Mouse (Mus musculus): ENCODE data around the gene Dbx2. TPM values are rescaled to one million over a fixed set of nuclear protein-coding genes. Genes with fewer than 3 reads are reported as not detected.

Dbx2 gene
- not detected in 2 replicates for polyA plus RNA-seq (2015; fragmentation: Nextera tagmentation; extraction: Ambion mirVana)

DNA sequence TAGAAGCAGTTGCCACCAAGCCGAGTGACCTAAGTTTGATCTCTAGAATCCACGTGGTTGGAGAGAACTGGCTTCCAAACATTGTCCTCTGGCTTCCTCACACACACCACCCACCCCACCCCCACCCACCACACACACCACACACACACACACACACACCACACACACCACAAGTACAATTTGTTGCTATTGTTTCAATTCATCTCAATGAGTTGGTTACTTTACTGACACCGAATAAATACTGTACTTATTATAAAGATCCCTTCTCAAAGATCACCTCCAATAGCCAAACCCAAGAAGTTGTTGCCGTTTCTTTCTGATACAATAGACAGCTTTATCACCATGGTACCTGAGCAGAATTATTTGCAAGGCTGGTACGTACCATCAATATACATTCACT is at the start of gene Dbx2:
TSS of gene Dbx2 (minus strand) at position 101 of the 400 bp plus-strand sequence.
- ATAC-seq = no peak
- Histone ChIP-seq H3K27me3 (replicated peaks; ENCODE audit: control insufficient read depth, insufficient read depth, low read length) (peaks cover 37% of the 10 kb centered on the region), H3K27ac (ENCODE audit: low read length) (no peak within 1 kb of the TSS), H3K4me2 (ENCODE audit: low read depth, low read length) (no peak within 1 kb of the TSS), H3K4me3 (ENCODE audit: low read length) (peak within 1 kb of the TSS; percentile 30; the same call in 1 of the 2 replicates), H3K9ac (ENCODE audit: low read depth, low read length) (no peak within 1 kb of the TSS), H3K9me3 (ENCODE audit: control insufficient read depth, low read length) (no peaks in the 10 kb centered on the region), H3K36me3 (ENCODE audit: control insufficient read depth, insufficient read depth, low read length) (no peaks in the 10 kb centered on the region), H3K4me1 (ENCODE audit: control insufficient read depth, insufficient read depth, low read length) (no peaks in the 10 kb centered on the region)
- 74% methylated on average over 5 of the region's 5 CpGs for WGBS

DNA sequence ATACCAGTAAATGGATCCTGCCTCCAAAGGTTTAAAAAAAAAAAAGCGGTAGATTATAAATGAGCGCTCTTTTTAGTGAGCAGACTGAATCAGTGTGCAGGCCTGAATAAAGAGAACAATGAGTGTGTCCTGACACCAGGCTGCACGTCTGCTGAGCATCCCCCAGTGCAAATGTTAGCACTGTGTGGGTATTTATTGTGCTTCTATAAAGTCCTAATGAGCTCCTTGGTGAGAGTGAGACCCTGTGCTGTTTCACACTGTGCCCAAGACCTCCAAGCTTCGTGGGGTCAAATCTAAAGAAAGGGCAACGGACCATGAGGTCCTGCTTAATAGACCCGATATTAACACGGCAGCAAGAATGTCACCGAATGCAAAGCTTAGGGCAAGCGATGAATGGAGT is 46.4 kb upstream of the Dbx2 start:
- Histone ChIP-seq H3K27me3 (replicated peaks; ENCODE audit: control insufficient read depth, insufficient read depth, low read length) (no peaks in the 10 kb centered on the region), H3K27ac (ENCODE audit: low read length) (no peak overlapping the region), H3K4me2 (ENCODE audit: low read depth, low read length) (no peak overlapping the region), H3K9me3 (ENCODE audit: control insufficient read depth, low read length) (no peaks in the 10 kb centered on the region), H3K9ac (ENCODE audit: low read depth, low read length) (no peak overlapping the region), H3K4me1 (ENCODE audit: control insufficient read depth, insufficient read depth, low read length) (no peaks in the 10 kb centered on the region), H3K4me3 (ENCODE audit: low read length) (no peak overlapping the region), H3K36me3 (ENCODE audit: control insufficient read depth, insufficient read depth, low read length) (no peaks in the 10 kb centered on the region)
- ATAC-seq = no peak
- 78% methylated on average over 9 of the region's 9 CpGs for WGBS

DNA sequence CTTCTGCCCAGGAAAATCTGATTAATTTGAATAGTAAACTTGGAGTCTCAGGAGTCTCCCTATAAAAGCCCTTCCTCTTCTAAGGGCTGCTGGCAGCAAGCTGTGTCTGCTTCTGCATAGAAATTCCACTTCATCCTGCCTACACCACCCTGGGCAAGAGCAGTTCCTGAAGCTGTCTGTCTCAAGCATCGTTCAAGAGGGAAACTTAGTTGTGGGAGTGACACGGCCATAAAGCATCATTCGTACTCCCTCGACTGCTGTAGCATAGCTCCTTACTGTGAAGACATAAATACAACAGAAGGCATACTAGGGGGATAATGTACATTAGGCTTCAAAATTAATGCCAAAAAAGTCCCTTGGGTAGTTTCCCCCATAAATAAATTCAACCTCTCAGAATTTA is 45.8 kb upstream of the Dbx2 start:
- Histone ChIP-seq H3K9ac (ENCODE audit: low read depth, low read length) (no peak overlapping the region), H3K27ac (ENCODE audit: low read length) (no peak overlapping the region), H3K4me2 (ENCODE audit: low read depth, low read length) (no peak overlapping the region), H3K4me3 (ENCODE audit: low read length) (no peak overlapping the region), H3K4me1 (ENCODE audit: control insufficient read depth, insufficient read depth, low read length) (no peaks in the 10 kb centered on the region), H3K27me3 (replicated peaks; ENCODE audit: control insufficient read depth, insufficient read depth, low read length) (no peaks in the 10 kb centered on the region), H3K36me3 (ENCODE audit: control insufficient read depth, insufficient read depth, low read length) (no peaks in the 10 kb centered on the region), H3K9me3 (ENCODE audit: control insufficient read depth, low read length) (no peaks in the 10 kb centered on the region)
- WGBS = 41% methylated on average over 4 of the region's 4 CpGs
- no peak for ATAC-seq

DNA sequence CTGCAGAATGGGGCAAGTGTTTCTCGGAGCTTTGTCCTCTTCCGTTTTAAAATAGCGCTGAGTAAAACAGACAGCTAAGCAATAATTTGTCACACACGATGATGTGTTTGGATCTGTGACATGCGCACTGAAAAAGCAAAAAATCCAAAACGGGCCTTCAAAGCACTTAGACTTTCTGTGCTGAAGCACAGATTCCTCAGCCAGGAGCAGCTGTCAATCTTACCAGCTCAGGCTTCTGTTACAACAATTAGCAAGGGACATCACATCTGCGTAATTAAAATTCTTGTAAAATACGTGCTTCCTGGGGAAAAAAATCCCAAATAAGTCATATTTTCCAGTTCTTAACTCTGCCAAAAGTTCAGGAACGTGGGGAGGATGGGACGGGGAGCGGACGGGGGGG is 43.6 kb upstream of the Dbx2 start:
- Histone ChIP-seq H3K4me2 (ENCODE audit: low read depth, low read length) (no peak overlapping the region), H3K9me3 (ENCODE audit: control insufficient read depth, low read length) (no peaks in the 10 kb centered on the region), H3K4me1 (ENCODE audit: control insufficient read depth, insufficient read depth, low read length) (no peaks in the 10 kb centered on the region), H3K4me3 (ENCODE audit: low read length) (no peak overlapping the region), H3K27me3 (replicated peaks; ENCODE audit: control insufficient read depth, insufficient read depth, low read length) (no peaks in the 10 kb centered on the region), H3K9ac (ENCODE audit: low read depth, low read length) (no peak overlapping the region), H3K27ac (ENCODE audit: low read length) (no peak overlapping the region), H3K36me3 (ENCODE audit: control insufficient read depth, insufficient read depth, low read length) (no peaks in the 10 kb centered on the region)
- no peak for ATAC-seq
- 78% methylated on average over 12 of the region's 12 CpGs for WGBS

DNA sequence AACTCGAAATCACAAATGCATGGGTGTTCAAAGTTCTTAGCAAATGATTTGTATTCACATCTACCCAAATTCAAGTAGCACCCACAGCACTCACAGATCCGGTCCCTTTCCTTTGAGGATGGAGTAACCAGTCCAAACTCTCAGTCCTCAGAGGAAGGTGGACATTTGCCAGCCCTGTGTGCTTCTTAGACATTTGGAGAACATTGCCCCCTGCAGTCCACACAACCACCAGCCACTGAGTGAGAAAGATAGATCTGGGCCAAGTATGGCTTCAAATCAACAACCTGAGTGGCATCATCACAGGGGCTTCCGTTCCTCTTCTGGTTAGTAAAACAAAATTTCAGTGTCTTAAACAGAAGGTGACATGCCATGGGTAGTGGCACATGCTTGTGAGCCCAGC is 38.0 kb upstream of the Dbx2 start:
- Histone ChIP-seq H3K4me2 (ENCODE audit: low read depth, low read length) (no peak overlapping the region), H3K4me1 (ENCODE audit: control insufficient read depth, insufficient read depth, low read length) (no peaks in the 10 kb centered on the region), H3K36me3 (ENCODE audit: control insufficient read depth, insufficient read depth, low read length) (no peaks in the 10 kb centered on the region), H3K4me3 (ENCODE audit: low read length) (no peak overlapping the region), H3K27me3 (replicated peaks; ENCODE audit: control insufficient read depth, insufficient read depth, low read length) (no peaks in the 10 kb centered on the region), H3K9ac (ENCODE audit: low read depth, low read length) (no peak overlapping the region), H3K9me3 (ENCODE audit: control insufficient read depth, low read length) (no peaks in the 10 kb centered on the region), H3K27ac (ENCODE audit: low read length) (no peak overlapping the region)
- ATAC-seq = no peak
- 91% methylated on average over 3 of the region's 3 CpGs for WGBS

DNA sequence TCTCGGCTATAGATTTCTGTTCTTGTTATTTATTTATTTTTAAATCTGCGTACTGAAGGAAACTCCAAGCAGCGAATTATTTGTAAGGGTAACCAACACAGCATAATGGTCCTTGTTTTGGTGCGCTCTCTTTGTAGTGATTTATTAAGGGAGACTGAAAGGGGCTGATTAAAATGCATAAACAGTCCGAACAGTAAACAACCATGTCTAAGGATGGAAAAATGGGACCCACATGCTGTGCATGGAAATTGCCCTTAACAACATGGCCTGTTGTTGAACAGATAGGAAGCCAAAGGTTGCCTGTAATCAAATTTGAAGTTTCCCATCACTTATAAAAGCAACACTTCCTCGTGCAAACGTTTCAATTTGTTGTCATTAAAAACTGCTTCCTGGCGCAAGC is 35.8 kb upstream of the Dbx2 start:
- H3K4me1 ChIP-seq (ENCODE audit: control insufficient read depth, insufficient read depth, low read length) = no peaks in the 10 kb centered on the region
- 63% methylated on average over 8 of the region's 8 CpGs for WGBS
- no peak overlapping the region for H3K9ac ChIP-seq (ENCODE audit: low read depth, low read length)

DNA sequence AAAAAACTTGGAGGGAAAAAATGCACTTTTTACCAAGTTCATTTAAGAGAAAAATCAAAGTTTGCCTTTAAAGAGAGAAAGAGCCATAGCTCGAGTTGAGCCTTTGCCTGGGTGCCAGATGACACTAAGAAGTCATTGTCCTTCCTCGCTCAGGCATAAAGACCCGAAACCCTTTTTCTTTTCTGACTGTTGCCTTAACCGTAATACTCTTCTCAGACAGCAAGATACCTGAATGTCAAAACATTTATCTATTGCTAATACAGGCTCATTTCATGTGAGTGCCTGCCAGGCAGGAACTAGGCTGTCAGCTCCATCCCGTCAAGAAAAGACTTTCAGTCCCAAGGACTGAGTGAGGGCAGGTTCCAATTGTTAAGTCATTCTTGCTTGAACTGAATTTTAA is 35.4 kb upstream of the Dbx2 start:
- 56% methylated on average over 5 of the region's 5 CpGs for WGBS
- Histone ChIP-seq H3K9ac (ENCODE audit: low read depth, low read length) (no peak overlapping the region), H3K9me3 (ENCODE audit: control insufficient read depth, low read length) (no peaks in the 10 kb centered on the region), H3K4me3 (ENCODE audit: low read length) (no peak overlapping the region), H3K27ac (ENCODE audit: low read length) (no peak overlapping the region), H3K27me3 (replicated peaks; ENCODE audit: control insufficient read depth, insufficient read depth, low read length) (no peaks in the 10 kb centered on the region), H3K4me2 (ENCODE audit: low read depth, low read length) (no peak overlapping the region), H3K36me3 (ENCODE audit: control insufficient read depth, insufficient read depth, low read length) (no peaks in the 10 kb centered on the region), H3K4me1 (ENCODE audit: control insufficient read depth, insufficient read depth, low read length) (no peaks in the 10 kb centered on the region)
- ATAC-seq = no peak

More for the DNA sequence above, 35.8 kb upstream of the Dbx2 start:
- H3K4me2 ChIP-seq (ENCODE audit: low read depth, low read length) = no peak overlapping the region
- no peaks in the 10 kb centered on the region for H3K9me3 ChIP-seq (ENCODE audit: control insufficient read depth, low read length)
- no peaks in the 10 kb centered on the region for H3K36me3 ChIP-seq (ENCODE audit: control insufficient read depth, insufficient read depth, low read length)
- H3K27ac ChIP-seq (ENCODE audit: low read length) = no peak overlapping the region
- ATAC-seq = no peak
- no peak overlapping the region for H3K4me3 ChIP-seq (ENCODE audit: low read length)
- no peaks in the 10 kb centered on the region for H3K27me3 ChIP-seq (replicated peaks; ENCODE audit: control insufficient read depth, insufficient read depth, low read length)

DNA sequence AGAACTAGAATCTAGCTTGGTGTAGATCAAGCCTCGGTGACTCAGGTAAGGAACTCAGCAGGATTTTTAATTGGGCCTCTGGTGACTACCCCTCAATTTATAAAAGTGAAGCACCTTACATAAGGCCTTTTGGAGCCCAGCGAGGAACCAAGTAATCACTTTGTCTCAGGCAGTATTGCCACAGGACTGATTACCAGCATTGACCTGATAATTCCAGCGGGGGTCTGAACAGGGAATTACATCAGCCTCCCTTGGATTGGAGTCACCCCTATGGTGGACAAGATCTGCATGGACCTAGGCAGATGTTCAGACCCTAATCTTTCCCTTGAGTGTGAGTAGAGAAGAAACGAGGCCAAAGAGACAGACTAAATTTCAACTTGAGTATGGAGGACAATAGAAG is 26.9 kb upstream of the Dbx2 start:
- Histone ChIP-seq H3K9ac (ENCODE audit: low read depth, low read length) (no peak overlapping the region), H3K9me3 (ENCODE audit: control insufficient read depth, low read length) (no peaks in the 10 kb centered on the region), H3K27ac (ENCODE audit: low read length) (no peak overlapping the region), H3K4me3 (ENCODE audit: low read length) (no peak overlapping the region), H3K4me1 (ENCODE audit: control insufficient read depth, insufficient read depth, low read length) (no peaks in the 10 kb centered on the region), H3K27me3 (replicated peaks; ENCODE audit: control insufficient read depth, insufficient read depth, low read length) (no peaks in the 10 kb centered on the region), H3K36me3 (ENCODE audit: control insufficient read depth, insufficient read depth, low read length) (no peaks in the 10 kb centered on the region), H3K4me2 (ENCODE audit: low read depth, low read length) (no peak overlapping the region)
- 89% methylated on average over 4 of the region's 4 CpGs for WGBS
- no peak for ATAC-seq

DNA sequence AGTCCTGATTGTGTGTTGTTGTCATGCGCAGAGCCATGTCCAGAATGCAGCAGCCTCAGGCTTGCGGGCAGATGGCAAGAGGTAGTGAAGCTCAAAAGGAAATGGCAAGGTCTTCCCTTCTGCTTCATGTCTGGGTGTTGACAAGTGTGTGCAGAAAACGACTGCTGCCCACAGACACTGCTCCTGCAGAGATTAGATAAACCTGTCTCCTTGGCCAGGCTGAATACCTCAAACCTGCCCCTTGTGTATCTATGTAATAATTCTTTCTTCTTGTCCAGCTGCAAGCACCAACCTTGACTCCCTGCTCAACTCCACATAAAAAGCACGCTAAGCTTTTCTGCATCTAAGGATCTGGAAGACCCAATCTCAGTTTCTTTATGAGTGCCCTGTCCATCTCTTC is 19.9 kb upstream of the Dbx2 start:
- no peaks in the 10 kb centered on the region for H3K4me1 ChIP-seq (ENCODE audit: control insufficient read depth, insufficient read depth, low read length)
- no peak overlapping the region for H3K27ac ChIP-seq (ENCODE audit: low read length)
- no peak overlapping the region for H3K4me3 ChIP-seq (ENCODE audit: low read length)
- H3K9ac ChIP-seq (ENCODE audit: low read depth, low read length) = no peak overlapping the region
- no peak for ATAC-seq
- no peaks in the 10 kb centered on the region for H3K27me3 ChIP-seq (replicated peaks; ENCODE audit: control insufficient read depth, insufficient read depth, low read length)
- no peaks in the 10 kb centered on the region for H3K36me3 ChIP-seq (ENCODE audit: control insufficient read depth, insufficient read depth, low read length)
- H3K4me2 ChIP-seq (ENCODE audit: low read depth, low read length) = no peak overlapping the region
- no peaks in the 10 kb centered on the region for H3K9me3 ChIP-seq (ENCODE audit: control insufficient read depth, low read length)
- 66% methylated on average over 4 of the region's 4 CpGs for WGBS

DNA sequence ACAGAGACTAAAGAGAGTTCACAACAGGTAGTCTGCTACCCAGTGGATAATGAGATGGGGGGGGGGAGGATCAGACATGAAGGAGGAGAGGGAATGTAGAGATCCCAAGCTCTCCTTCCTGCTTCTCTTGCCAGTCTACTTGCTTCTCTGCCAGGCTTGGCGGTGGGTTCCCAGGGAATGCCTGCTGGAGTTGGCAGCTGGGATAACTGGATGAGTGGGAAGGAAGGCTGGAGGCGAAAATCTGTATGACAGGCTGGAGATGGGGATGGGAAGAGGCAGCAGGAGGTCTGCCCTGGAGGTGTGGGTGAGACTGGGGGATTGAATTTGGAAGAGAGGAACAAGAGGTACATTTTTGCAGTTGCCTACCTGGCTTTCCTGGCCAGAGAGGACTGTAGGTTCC is 19.4 kb upstream of the Dbx2 start:
- no peak overlapping the region for H3K27ac ChIP-seq (ENCODE audit: low read length)

More for the DNA sequence above, 19.4 kb upstream of the Dbx2 start:
- ATAC-seq = no peak
- Histone ChIP-seq H3K27me3 (replicated peaks; ENCODE audit: control insufficient read depth, insufficient read depth, low read length) (no peaks in the 10 kb centered on the region), H3K4me3 (ENCODE audit: low read length) (no peak overlapping the region), H3K4me2 (ENCODE audit: low read depth, low read length) (no peak overlapping the region), H3K9ac (ENCODE audit: low read depth, low read length) (no peak overlapping the region), H3K4me1 (ENCODE audit: control insufficient read depth, insufficient read depth, low read length) (no peaks in the 10 kb centered on the region), H3K36me3 (ENCODE audit: control insufficient read depth, insufficient read depth, low read length) (no peaks in the 10 kb centered on the region), H3K9me3 (ENCODE audit: control insufficient read depth, low read length) (no peaks in the 10 kb centered on the region)
- WGBS = 78% methylated on average over 2 of the region's 2 CpGs
